Mouse (Mus musculus) neural tube, embryonic 15.5 days (tissue): ENCODE data around the gene Iqgap2. TPM values are rescaled to one million over a fixed set of nuclear protein-coding genes. Genes with fewer than 3 reads are reported as not detected.

Experiments
- ATAC-seq: fragments of 200-750 bp; cut with Nextera tagmentation; 2 replicates; pipeline ENCODE4 v1.8.0; 2017; ENCODE audit warnings: mild to moderate bottlenecking, moderate TSS enrichment, moderate library complexity; ENCODE audit not compliant: low FRiP score
- H3K27ac ChIP-seq: fragments of 300-500 bp; sonication (generic); replicated peaks from 2 replicates; pipeline ENCODE4 v1.5.1; 2015; ENCODE audit warnings: mild to moderate bottlenecking, inconsistent platforms
- H3K27me3 ChIP-seq: fragments of 300-500 bp; sonication (generic); replicated peaks from 2 replicates; pipeline ENCODE4 v1.6.1; 2015; ENCODE audit warnings: inconsistent platforms
- H3K36me3 ChIP-seq: fragments of 300-500 bp; sonication (generic); 2 replicates; pipeline ENCODE4 v1.6.1; 2015; ENCODE audit warnings: inconsistent platforms
- H3K4me1 ChIP-seq: fragments of 300-500 bp; sonication (generic); 2 replicates; pipeline ENCODE4 v1.6.1; 2015; ENCODE audit warnings: inconsistent platforms
- H3K4me2 ChIP-seq: fragments of 300-500 bp; sonication (generic); 2 replicates; pipeline ENCODE4 v1.6.1; 2015; ENCODE audit warnings: inconsistent platforms, mild to moderate bottlenecking, moderate library complexity
- H3K4me3 ChIP-seq: fragments of 300-500 bp; sonication (generic); replicated peaks from 2 replicates; pipeline ENCODE4 v1.5.1; 2015; ENCODE audit warnings: mild to moderate bottlenecking, inconsistent platforms
- H3K9ac ChIP-seq: fragments of 300-500 bp; sonication (generic); replicated peaks from 2 replicates; pipeline ENCODE4 v1.6.1; 2015; ENCODE audit warnings: mild to moderate bottlenecking, inconsistent platforms
- H3K9me3 ChIP-seq: fragments of 300-500 bp; sonication (generic); replicated peaks from 2 replicates; pipeline ENCODE4 v1.6.1; 2016; ENCODE audit warnings: inconsistent platforms
- WGBS: fragments of 180-500 bp; shearing (Covaris S2); methylation state at CpG from one replicate; pipeline ENCODE4 v1.1.7; 2015; ENCODE audit warnings: mixed read lengths; 5-methylcytosine and 5-hydroxymethylcytosine counted together
- polyA plus RNA-seq: library from polyadenylated mRNA; unstranded; fragments of >200 nt; fragmentation: Nextera tagmentation; extraction: Ambion mirVana; gene quantifications from 2 replicates; pipeline ENCODE4 v1.2.1, GENCODE M21; 2015

The Iqgap2 gene
- polyA plus RNA-seq, 1 experiment from 2014 or later: 1.9 TPM

DNA sequence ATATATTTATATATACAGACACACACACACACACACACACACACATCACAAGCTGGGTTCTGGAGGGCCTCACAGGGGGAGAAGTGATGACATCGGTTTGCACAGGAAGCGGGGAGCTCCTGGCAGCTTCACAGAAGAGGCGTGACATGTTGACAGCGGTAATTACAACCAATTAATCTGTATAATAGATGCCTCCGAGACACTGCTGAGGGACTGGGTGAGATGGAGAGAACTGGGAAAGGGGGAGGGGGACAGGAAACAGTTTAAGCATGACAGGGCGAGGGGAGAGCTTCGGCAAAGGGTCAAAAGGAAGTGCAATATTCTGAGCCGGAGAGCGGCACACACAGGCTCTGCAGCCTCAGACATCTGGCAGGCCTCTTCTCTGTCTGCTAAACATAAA, 126.7 kb downstream of the Iqgap2 start:
- H3K4me1 ChIP-seq: peaks cover 9% of the 10 kb centered on the region
- H3K36me3 ChIP-seq: no peaks in the 10 kb centered on the region
- H3K27me3 ChIP-seq: no peaks in the 10 kb centered on the region
- no peak overlapping the region for H3K4me3 ChIP-seq
- 4% methylated on average over 9 of the region's 9 CpGs for WGBS
- H3K27ac ChIP-seq: 0 out of 2 replicates have a peak overlapping the region, but pooled peaks have one; percentile 30
- no peak overlapping the region for H3K9ac ChIP-seq
- peak; percentile 68; the same call in 1 of the 2 replicates for ATAC-seq
- peak overlapping the region; percentile 38 for H3K4me2 ChIP-seq
- H3K9me3 ChIP-seq: no peaks in the 10 kb centered on the region

DNA sequence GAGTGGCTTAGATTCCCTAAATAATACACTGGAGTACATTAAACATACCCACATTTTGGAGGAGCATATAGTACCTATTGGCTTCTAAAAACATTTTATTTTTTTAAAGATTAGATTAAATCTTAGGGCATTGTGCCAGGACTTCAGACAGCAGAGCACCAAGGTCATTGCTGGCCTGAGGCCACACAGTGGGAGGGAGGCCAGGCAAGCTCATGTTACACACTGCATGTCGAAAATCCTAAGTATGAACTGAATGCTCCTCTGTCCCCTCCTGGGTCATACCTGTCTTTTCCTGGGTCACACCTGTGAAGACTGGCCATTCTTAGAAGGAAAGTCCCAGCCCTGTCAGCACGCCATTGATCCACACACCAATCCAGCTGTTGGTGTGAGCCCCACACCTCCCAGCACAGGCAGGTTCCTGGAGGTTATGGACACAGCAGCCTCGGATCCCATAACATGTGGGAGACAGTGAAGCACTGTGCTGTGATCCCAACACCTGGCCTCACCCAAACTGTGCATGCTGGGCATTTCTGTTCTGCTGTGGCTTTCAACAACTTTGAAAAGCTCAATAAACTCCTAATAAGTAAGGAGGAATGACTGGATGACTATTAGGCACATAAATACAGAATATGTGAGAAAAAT, 127.7 kb downstream of the Iqgap2 start:
- H3K4me1 ChIP-seq: peaks cover 5% of the 10 kb centered on the region
- H3K9me3 ChIP-seq: no peaks in the 10 kb centered on the region
- no peak overlapping the region for H3K4me2 ChIP-seq
- H3K27me3 ChIP-seq: no peaks in the 10 kb centered on the region
- no peak overlapping the region for H3K27ac ChIP-seq
- ATAC-seq: no peak
- no peak overlapping the region for H3K9ac ChIP-seq
- no peak overlapping the region for H3K4me3 ChIP-seq
- no peaks in the 10 kb centered on the region for H3K36me3 ChIP-seq
- 59% methylated on average over 3 of the region's 3 CpGs for WGBS

DNA sequence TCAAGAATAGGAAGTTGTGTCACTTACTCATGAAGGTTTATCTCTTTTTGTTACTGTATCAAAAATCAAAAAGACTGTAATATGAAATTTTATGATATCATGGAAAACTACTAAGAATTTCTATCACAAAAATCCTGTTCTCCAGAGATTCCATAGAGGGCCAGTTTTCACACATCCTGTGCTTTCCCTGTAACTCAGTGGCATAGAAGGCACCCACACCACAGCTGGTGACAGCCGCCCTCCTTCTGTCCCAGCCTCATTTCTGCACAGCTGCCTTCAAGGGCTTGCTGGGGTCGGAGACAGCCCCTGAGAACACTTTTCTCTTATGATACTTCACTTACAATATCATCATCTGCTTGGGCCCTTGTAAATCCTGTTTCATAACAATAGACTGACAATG, 131.9 kb downstream of the Iqgap2 start:
- peaks cover under 1% of the 10 kb centered on the region; the same call in 1 of the 2 replicates for H3K4me1 ChIP-seq
- WGBS: 87% methylated on average over 2 of the region's 2 CpGs
- no peaks in the 10 kb centered on the region for H3K9me3 ChIP-seq
- no peaks in the 10 kb centered on the region for H3K27me3 ChIP-seq
- no peak overlapping the region for H3K4me3 ChIP-seq
- no peak for ATAC-seq
- no peak overlapping the region for H3K4me2 ChIP-seq
- H3K27ac ChIP-seq: no peak overlapping the region
- no peaks in the 10 kb centered on the region for H3K36me3 ChIP-seq
- H3K9ac ChIP-seq: no peak overlapping the region

DNA sequence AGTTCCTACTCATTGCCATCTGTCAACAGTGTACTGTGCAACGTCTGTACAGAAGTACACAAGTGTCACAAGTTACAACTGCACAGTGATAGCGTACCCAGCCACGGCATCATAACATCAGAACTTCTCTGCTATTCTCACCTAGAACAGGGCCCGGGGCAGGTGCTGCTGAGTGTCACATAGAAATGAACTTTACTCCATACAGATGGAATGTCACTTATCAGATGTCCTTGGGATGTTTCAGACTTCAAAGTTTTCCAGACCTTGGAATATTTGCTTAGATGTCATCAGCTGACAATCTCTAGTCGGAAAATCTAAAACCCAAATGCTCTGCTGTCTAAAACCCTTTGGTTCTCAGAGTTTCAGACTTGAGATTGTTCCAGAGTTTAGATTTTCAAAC, 137.4 kb downstream of the Iqgap2 start:
- H3K4me3 ChIP-seq: no peak overlapping the region
- ATAC-seq: no peak
- H3K27me3 ChIP-seq: no peaks in the 10 kb centered on the region
- H3K9me3 ChIP-seq: no peaks in the 10 kb centered on the region
- 94% methylated on average over 5 of the region's 5 CpGs for WGBS
- no peak overlapping the region for H3K27ac ChIP-seq
- no peak overlapping the region for H3K4me2 ChIP-seq
- no peaks in the 10 kb centered on the region for H3K4me1 ChIP-seq
- H3K9ac ChIP-seq: no peak overlapping the region
- H3K36me3 ChIP-seq: no peaks in the 10 kb centered on the region

DNA sequence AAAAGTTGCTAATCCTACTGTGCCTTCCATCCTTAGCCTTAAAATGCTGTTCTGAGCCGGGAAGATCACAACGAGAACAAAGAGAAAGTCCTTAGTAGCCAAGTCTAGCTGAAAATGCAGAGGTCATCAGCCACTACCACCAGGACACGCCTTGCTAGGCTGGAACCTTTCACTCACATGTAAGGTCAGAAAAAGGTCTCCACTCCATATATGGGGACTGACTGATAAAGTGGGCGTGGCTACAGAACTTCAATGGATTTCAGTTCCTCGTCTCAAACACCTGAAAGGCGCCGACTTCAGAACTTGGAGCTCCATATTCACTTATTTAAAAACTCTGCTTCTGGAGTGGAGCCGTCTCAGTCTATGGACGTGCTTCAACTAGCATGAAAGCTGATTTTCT, 139.3 kb downstream of the Iqgap2 start:
- 89% methylated on average over 9 of the region's 9 CpGs for WGBS
- no peaks in the 10 kb centered on the region for H3K9me3 ChIP-seq
- no peaks in the 10 kb centered on the region for H3K36me3 ChIP-seq
- no peak overlapping the region for H3K27ac ChIP-seq
- H3K27me3 ChIP-seq: no peaks in the 10 kb centered on the region
- H3K9ac ChIP-seq: no peak overlapping the region
- no peaks in the 10 kb centered on the region for H3K4me1 ChIP-seq
- ATAC-seq: no peak
- H3K4me2 ChIP-seq: no peak overlapping the region
- H3K4me3 ChIP-seq: no peak overlapping the region

DNA sequence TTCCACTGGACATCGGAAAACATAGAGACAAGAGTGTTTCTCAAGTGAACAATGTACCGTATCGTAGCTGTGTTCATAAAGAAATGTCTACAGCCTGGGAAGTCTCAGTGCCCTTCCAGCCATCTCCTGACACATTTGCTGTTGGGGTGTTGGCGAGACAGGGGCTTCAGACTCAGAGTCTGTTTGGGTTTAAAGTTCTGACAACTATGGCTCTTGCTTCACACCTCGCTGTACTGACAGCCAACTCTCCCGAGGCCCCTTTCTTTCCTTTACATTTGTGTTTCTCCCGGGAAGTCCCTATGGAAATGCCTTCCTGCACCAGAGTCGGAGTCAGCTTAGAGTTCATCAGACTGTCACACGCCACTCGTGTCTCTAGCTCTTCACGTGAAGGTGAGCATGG, 144.2 kb downstream of the Iqgap2 start:
- WGBS: 86% methylated on average over 11 of the region's 11 CpGs
- Histone ChIP-seq H3K9ac (no peak overlapping the region), H3K27ac (no peak overlapping the region), H3K4me2 (no peak overlapping the region), H3K4me1 (no peaks in the 10 kb centered on the region), H3K27me3 (no peaks in the 10 kb centered on the region), H3K36me3 (no peaks in the 10 kb centered on the region), H3K9me3 (no peaks in the 10 kb centered on the region), H3K4me3 (no peak overlapping the region)
- no peak for ATAC-seq

DNA sequence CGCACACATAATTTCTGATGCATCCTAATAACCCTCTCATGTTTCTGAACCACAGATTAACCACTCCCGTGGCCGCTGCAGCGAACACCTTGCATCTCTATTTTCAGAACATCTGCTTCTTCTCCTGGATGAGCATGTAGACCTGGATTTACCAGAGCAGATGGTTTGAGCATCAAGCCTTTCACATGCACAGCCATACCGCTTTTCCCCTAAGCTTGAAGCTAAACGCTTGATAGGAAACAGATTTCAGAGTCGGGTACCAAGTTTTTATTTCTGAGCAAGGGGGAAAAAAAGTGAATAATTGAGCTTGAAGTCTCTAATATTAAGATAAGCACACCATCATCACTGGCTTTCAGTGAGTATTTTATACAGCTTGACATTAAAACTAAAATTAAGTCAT, 144.6 kb downstream of the Iqgap2 start:
- no peaks in the 10 kb centered on the region for H3K9me3 ChIP-seq
- H3K9ac ChIP-seq: no peak overlapping the region
- 83% methylated on average over 7 of the region's 7 CpGs for WGBS
- no peak overlapping the region for H3K4me2 ChIP-seq
- no peaks in the 10 kb centered on the region for H3K36me3 ChIP-seq
- no peak overlapping the region for H3K4me3 ChIP-seq
- H3K27ac ChIP-seq: no peak overlapping the region
- H3K27me3 ChIP-seq: no peaks in the 10 kb centered on the region
- ATAC-seq: no peak
- no peaks in the 10 kb centered on the region for H3K4me1 ChIP-seq

DNA sequence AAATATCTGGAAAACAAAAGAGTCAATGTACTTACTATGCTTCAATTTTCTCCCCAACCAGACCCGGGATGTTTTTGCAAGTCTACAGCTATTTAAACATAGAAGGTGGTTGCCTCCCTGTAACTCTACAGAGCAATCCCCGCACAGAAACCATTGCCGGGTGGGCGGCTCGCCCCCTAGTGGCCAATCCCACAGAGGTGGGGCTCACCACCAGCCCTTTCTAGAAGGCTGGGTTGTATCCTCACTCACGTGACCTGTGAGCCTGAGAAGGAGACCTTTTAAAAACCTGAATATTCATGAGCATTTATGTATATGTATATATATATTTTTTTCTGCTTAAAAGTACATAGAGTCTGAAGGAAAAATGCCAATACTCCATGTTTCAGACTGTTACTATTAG, 145.2 kb downstream of the Iqgap2 start:
- Histone ChIP-seq H3K9me3 (no peaks in the 10 kb centered on the region), H3K4me2 (no peak overlapping the region), H3K4me3 (no peak overlapping the region), H3K27ac (no peak overlapping the region), H3K27me3 (no peaks in the 10 kb centered on the region), H3K4me1 (no peaks in the 10 kb centered on the region), H3K36me3 (no peaks in the 10 kb centered on the region), H3K9ac (no peak overlapping the region)
- ATAC-seq: no peak
- WGBS: 15% methylated on average over 6 of the region's 6 CpGs

DNA sequence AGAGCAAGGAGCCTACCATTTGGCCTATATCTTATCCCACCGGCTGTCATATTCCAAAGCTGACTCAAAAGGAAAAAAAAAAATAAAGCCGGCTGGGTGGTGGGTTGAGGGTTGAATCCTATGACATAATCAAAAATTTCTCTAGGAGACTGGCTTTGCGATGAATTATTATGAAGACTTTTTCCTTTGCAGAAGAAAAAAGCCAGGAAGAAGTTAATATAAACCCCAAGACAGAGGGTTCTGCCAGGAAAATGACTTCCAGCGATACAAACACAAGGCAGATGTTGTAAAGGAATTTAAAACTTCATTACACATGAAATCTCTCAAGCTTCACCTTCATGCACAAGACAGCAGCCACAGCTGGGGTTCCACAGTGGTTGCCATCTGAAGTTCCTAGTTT, 146.3 kb downstream of the Iqgap2 start:
- no peak overlapping the region for H3K9ac ChIP-seq
- no peaks in the 10 kb centered on the region for H3K9me3 ChIP-seq
- no peaks in the 10 kb centered on the region for H3K4me1 ChIP-seq
- no peak overlapping the region for H3K4me3 ChIP-seq
- H3K36me3 ChIP-seq: no peaks in the 10 kb centered on the region
- no peaks in the 10 kb centered on the region for H3K27me3 ChIP-seq
- no peak for ATAC-seq
- 83% methylated on average over 4 of the region's 4 CpGs for WGBS
- no peak overlapping the region for H3K27ac ChIP-seq
- no peak overlapping the region for H3K4me2 ChIP-seq

DNA sequence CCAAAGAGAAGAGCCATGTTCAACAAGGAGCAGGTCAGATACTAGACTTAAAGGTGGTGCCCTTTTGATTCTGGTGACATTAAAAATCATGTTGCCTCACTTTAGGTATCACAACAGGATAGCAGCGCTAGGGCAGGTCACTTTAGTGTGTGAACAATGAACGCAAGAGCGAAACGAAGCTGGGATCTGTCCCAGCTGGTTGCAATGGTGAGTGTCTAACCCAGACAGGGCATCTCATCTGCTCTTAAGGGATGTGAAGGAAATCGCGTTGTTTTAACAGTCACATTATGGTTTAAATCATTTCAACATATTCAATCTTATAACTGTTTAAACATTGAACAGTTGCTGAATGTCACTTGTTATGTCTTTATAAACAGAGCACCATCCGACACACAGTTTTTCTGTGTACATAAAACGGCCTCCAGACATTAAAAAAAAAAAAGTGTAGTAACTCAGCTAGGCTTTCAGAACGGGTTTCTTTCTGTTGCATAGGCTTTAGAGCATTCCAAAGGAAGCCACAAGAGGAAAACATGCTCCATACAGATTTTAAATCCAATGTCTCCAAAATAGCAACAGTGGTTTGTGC, 148.7 kb downstream of the Iqgap2 start:
- Histone ChIP-seq H3K9me3 (no peaks in the 10 kb centered on the region), H3K27me3 (no peaks in the 10 kb centered on the region), H3K27ac (no peak overlapping the region), H3K9ac (no peak overlapping the region), H3K36me3 (no peaks in the 10 kb centered on the region), H3K4me3 (no peak overlapping the region), H3K4me1 (no peaks in the 10 kb centered on the region), H3K4me2 (no peak overlapping the region)
- WGBS: 86% methylated on average over 9 of the region's 9 CpGs
- ATAC-seq: no peak

DNA sequence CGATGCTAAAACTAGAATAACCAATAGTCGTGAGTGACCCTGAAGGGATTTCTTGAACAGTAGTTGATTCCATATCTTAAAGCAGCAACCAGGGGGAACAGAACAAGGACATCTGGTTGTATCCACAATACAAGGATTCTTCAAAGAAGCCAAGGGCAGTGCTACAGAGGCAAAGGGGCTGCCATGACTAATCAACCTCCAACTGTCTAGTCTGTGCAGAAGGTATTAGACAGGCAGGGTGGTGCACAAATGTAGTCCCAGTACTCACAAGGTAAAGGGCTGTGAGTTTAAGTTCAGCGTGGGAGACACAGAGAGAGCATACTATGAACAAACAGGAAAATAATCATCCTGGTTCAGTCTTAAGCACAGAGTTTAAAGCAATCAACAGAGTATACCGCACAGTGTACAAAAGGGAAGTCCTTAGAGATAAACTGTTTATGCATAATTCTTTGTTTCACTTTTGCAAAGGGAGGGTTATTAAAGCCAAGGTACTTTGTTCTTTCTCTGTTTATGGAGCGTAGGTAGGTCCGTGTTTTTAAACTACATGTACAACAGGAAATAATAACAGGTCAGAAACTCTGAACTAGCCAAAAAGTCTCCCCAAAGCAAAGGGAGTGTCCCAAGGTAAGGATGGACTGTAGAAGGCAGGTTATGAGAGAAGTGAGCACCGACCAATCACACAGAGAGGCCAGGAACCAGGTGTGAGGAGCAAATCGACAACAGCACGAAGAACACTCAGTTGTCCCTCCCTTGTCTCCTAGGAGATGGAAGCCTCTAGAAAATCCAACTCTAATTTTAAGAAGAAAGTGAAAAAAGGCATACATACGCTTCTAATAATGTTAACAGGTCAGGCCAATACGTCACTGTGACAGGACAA, 149.7 kb downstream of the Iqgap2 start:
- 91% methylated on average over 11 of the region's 11 CpGs for WGBS
- no peak overlapping the region for H3K4me3 ChIP-seq
- no peak overlapping the region for H3K4me2 ChIP-seq
- no peaks in the 10 kb centered on the region for H3K9me3 ChIP-seq
- H3K27ac ChIP-seq: no peak overlapping the region
- H3K27me3 ChIP-seq: no peaks in the 10 kb centered on the region
- H3K9ac ChIP-seq: no peak overlapping the region
- ATAC-seq: no peak
- no peaks in the 10 kb centered on the region for H3K4me1 ChIP-seq
- H3K36me3 ChIP-seq: no peaks in the 10 kb centered on the region

DNA sequence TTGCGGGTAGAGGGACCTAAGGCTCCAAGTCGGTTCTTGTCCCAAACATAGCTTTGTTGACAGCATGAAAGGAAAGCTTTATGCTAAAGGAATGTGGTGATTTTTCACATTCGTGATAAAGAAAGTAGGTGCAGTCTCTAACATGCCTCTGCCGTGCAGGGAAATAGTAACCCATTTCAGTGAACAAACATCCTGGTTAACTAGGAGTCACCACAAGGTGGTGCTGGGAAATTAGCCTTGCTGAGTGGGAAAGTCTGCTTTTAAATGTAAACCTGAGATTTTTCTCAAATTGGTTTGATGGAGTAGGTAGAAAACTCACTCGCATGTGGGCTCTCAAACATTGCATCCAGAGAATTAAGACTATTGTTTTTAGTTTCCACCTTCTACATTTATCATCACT, 152.1 kb downstream of the Iqgap2 start:
- no peaks in the 10 kb centered on the region for H3K27me3 ChIP-seq
- no peak overlapping the region for H3K4me2 ChIP-seq
- no peak for ATAC-seq
- WGBS: 76% methylated on average over 5 of the region's 5 CpGs
- H3K4me3 ChIP-seq: no peak overlapping the region
- H3K4me1 ChIP-seq: no peaks in the 10 kb centered on the region
- H3K27ac ChIP-seq: no peak overlapping the region
- H3K9me3 ChIP-seq: no peaks in the 10 kb centered on the region
- no peak overlapping the region for H3K9ac ChIP-seq
- no peaks in the 10 kb centered on the region for H3K36me3 ChIP-seq
